Mouse (Mus musculus) T-cell, adult 66 days (primary cell): Measurements from ENCODE around the gene Fam83e. TPM values are rescaled to one million over a fixed set of nuclear protein-coding genes. Genes with fewer than 3 reads are reported as not detected.

Experiments
- total RNA-seq, 2 experiments: library from RNA; stranded (reverse); gene quantifications; 3 replicates in 1 of 2; 4 replicates in 1 of 2; pipeline ENCODE4 v1.2.4; 2023

Gene Fam83e
- total RNA-seq = 1 to 10 TPM; 1.6 to 2.1 TPM

GRCm38 (mm10) chr7:45720413-45721233 lies at the start of gene Fam83e:
TSS of gene Fam83e (plus strand) at chr7:45721212.

GRCm38 (mm10) chr7:45683396-45684050 lies 37.5 kb upstream of the Fam83e start, which contains the start of gene Ntn5:
TSS of gene Ntn5 (plus strand) at chr7:45684022.

GRCm38 (mm10) chr7:45693921-45694591 lies 27.0 kb upstream of the Fam83e start, which contains the start of gene Sec1:
TSS of gene Sec1 (minus strand) at chr7:45694402.

GRCm38 (mm10) chr7:45699523-45700141 lies 21.4 kb upstream of the Fam83e start, which contains the start of gene Car11:
TSS of gene Car11 (plus strand) at chr7:45699843.

GRCm38 (mm10) chr7:45704730-45705442 lies 16.1 kb upstream of the Fam83e start, which contains the start of gene Dbp:
TSS of gene Dbp (plus strand) at chr7:45705088.

GRCm38 (mm10) chr7:45715090-45715708 lies 5.8 kb upstream of the Fam83e start, which contains the start of gene Rpl18:
TSS of gene Rpl18 (plus strand) at chr7:45715457.

GRCm38 (mm10) chr7:45717918-45718297 lies 3.1 kb upstream of the Fam83e start, which contains the start of gene Sphk2:
TSS of gene Sphk2 (minus strand) at chr7:45718002.

GRCm38 (mm10) chr7:45725713-45726112 lies 4.7 kb downstream of the Fam83e start, which contains the start of gene Spaca4:
TSS of gene Spaca4 (minus strand) at chr7:45725813.

Other genes with a start within 250 kb of the Fam83e start
- not detected for gene Tulp2, start 239.3 kb upstream of the Fam83e start, total RNA-seq
- not detected for gene Gm45808, start 234.4 kb upstream of the Fam83e start, total RNA-seq
- gene Dhdh, start 232.4 kb upstream of the Fam83e start, total RNA-seq = under 1 TPM; 0.62 to 0.96 TPM
- 100 to 1,000 TPM in 1 of 2 experiments, 10 to 100 TPM in 1; 99.7 to 118 TPM for gene Nucb1, start 210.8 kb upstream of the Fam83e start, total RNA-seq
- gene Ppp1r15a, start 194.9 kb upstream of the Fam83e start, total RNA-seq = 100 to 1,000 TPM; 770 to 887 TPM
- gene Plekha4, start 194.9 kb upstream of the Fam83e start, total RNA-seq = 1 to 10 TPM; 1.2 to 1.4 TPM
- gene Hsd17b14, start 166.3 kb upstream of the Fam83e start, total RNA-seq = not detected
- gene Bcat2, start 151.1 kb upstream of the Fam83e start, total RNA-seq = 10 to 100 TPM; 38.7 to 43.5 TPM
- gene Fgf21, start 105.7 kb upstream of the Fam83e start, total RNA-seq = not detected
- not detected for gene Fut1, start 103.9 kb upstream of the Fam83e start, total RNA-seq
- not detected for gene Izumo1, start 99.4 kb upstream of the Fam83e start, total RNA-seq
- under 1 TPM in 1 of 2 experiments, not detected in 1; 0.38 TPM for gene Rasip1, start 93.7 kb upstream of the Fam83e start, total RNA-seq
- not detected for gene Mamstr, start 81.2 kb upstream of the Fam83e start, total RNA-seq
- gene Fut2, start 54.8 kb upstream of the Fam83e start, total RNA-seq = not detected
- under 1 TPM; 0.35 to 0.65 TPM for gene Ntn5, start 37.2 kb upstream of the Fam83e start, total RNA-seq
- gene Sec1, start 26.8 kb upstream of the Fam83e start, total RNA-seq = under 1 TPM in 1 of 2 experiments, not detected in 1; 0.20 TPM
- gene Car11, start 21.4 kb upstream of the Fam83e start, total RNA-seq = 10 to 100 TPM in 1 of 2 experiments, 1 to 10 TPM in 1; 8.9 to 10.2 TPM
- 10 to 100 TPM; 34.0 to 37.7 TPM for gene Dbp, start 16.1 kb upstream of the Fam83e start, total RNA-seq
- gene Rpl18, start 5.8 kb upstream of the Fam83e start, total RNA-seq = 1,000 to 10,000 TPM; 3,079 to 3,201 TPM
- 10 to 100 TPM; 30.7 to 34.0 TPM for gene Sphk2, start 3.2 kb upstream of the Fam83e start, total RNA-seq
- not detected for gene Spaca4, start 4.6 kb downstream of the Fam83e start, total RNA-seq
- 1 to 10 TPM in 1 of 2 experiments, under 1 TPM in 1; 0.80 to 1.3 TPM for gene Lmtk3, start 62.5 kb downstream of the Fam83e start, total RNA-seq
- gene Sult2b1, start 63.5 kb downstream of the Fam83e start, total RNA-seq = 1 to 10 TPM; 1.4 to 3.5 TPM
- 100 to 1,000 TPM; 111 to 128 TPM for gene Cyth2, start 93.4 kb downstream of the Fam83e start, total RNA-seq
- 1 to 10 TPM; 1.7 to 3.2 TPM for gene Kcnj14, start 103.6 kb downstream of the Fam83e start, total RNA-seq
- gene Grwd1, start 109.7 kb downstream of the Fam83e start, total RNA-seq = 10 to 100 TPM; 32.3 to 38.2 TPM
- gene Kdelr1, start 151.6 kb downstream of the Fam83e start, total RNA-seq = 10 to 100 TPM; 53.1 to 60.4 TPM
- gene Grin2d, start 157.2 kb downstream of the Fam83e start, total RNA-seq = under 1 TPM; 0.64 to 0.98 TPM
- not detected for gene Syngr4, start 175.5 kb downstream of the Fam83e start, total RNA-seq
- 1 to 10 TPM; 7.0 to 9.8 TPM for gene Tmem143, start 175.7 kb downstream of the Fam83e start, total RNA-seq
- 100 to 1,000 TPM; 281 to 295 TPM for gene Emp3, start 200.2 kb downstream of the Fam83e start, total RNA-seq
- 1 to 10 TPM; 1.7 to 2.7 TPM for gene Ccdc114, start 202.9 kb downstream of the Fam83e start, total RNA-seq